11 mouse cellular contexts compared by ENCODE assay signal in genomic region chr2:75999636-76000035, GRCm38 (mm10). TPM values are rescaled to one million over a fixed set of nuclear protein-coding genes. Genes with fewer than 3 reads are reported as not detected.
DNase-seq lines count a peak whose midpoint lies in the region; ATAC-seq lines count a peak whose summit lies in the region.
"Had no signal": no experiment of that assay in that cellular context is flagged by ENCODE, and none has a peak within 500 bp of the region (broad histone marks: within the 10 kb centered on the region; RNA-seq: fewer than 3 reads in every experiment).

No protein-coding gene starts in this region.

- WGBS in midbrain, embryonic 10.5 days = 53% methylated on average over 12 of the region's 12 CpGs
- 64% methylated on average over 12 of the region's 12 CpGs for WGBS in midbrain, embryonic 13.5 days

- no peaks in the 10 kb centered on the region; the same call in 1 of the 2 replicates for H3K27me3 ChIP-seq in midbrain, embryonic 10.5 days (ENCODE audit: low read depth, poor library complexity, severe bottlenecking)
- H3K27me3 ChIP-seq in midbrain, embryonic 13.5 days = no peaks in the 10 kb centered on the region

- H3K36me3 ChIP-seq in midbrain, embryonic 10.5 days = no peaks in the 10 kb centered on the region
- H3K36me3 ChIP-seq in midbrain, embryonic 13.5 days = no peaks in the 10 kb centered on the region
- H3K36me3 ChIP-seq: limb, embryonic 13.5 days had no signal

- intact Hi-C loops in gastrocnemius, postnatal 14 days (cut with DNase I; ENCODE audit: low total_unique reads) = no loop called here

- peak overlapping the region; percentile 69 for H3K27ac ChIP-seq in midbrain, embryonic 10.5 days (replicated peaks)
- no peak overlapping the region for H3K27ac ChIP-seq in midbrain, embryonic 13.5 days
- H3K27ac ChIP-seq: limb, embryonic 13.5 days had no signal

- no peak overlapping the region for H3K4me3 ChIP-seq in midbrain, embryonic 10.5 days
- H3K4me3 ChIP-seq in midbrain, embryonic 13.5 days (replicated peaks) = no peak overlapping the region
- H3K4me3 ChIP-seq: limb, embryonic 13.5 days had no signal

- no peak for ATAC-seq in midbrain, embryonic 13.5 days
- ATAC-seq: hindbrain, embryonic 16.5 days had no signal

- no peak overlapping the region for H3K4me2 ChIP-seq in midbrain, embryonic 13.5 days (replicated peaks)
- H3K4me2 ChIP-seq: limb, embryonic 13.5 days had no signal

- no peaks in the 10 kb centered on the region for H3K9me3 ChIP-seq in midbrain, embryonic 10.5 days (replicated peaks)
- H3K9me3 ChIP-seq in midbrain, embryonic 13.5 days = no peaks in the 10 kb centered on the region
- H3K9me3 ChIP-seq: limb, embryonic 13.5 days had no signal

- peaks cover 34% of the 10 kb centered on the region for H3K4me1 ChIP-seq in midbrain, embryonic 10.5 days
- no peaks in the 10 kb centered on the region for H3K4me1 ChIP-seq in midbrain, embryonic 13.5 days (replicated peaks)

- no peak overlapping the region for H3K9ac ChIP-seq in midbrain, embryonic 13.5 days (replicated peaks)
- H3K9ac ChIP-seq: limb, embryonic 13.5 days had no signal

- peak; percentile 24 for DNase-seq in gastrocnemius, postnatal 14 days
- DNase-seq in gastrocnemius, adult 18-20 months (ENCODE audit: low spot score) = no peak
- DNase-seq in midbrain, embryonic 10.5 days (ENCODE audit: low spot score) = no peak
- peak; percentile 33 for DNase-seq in kidney, adult 9 months
- peak; percentile 80 for DNase-seq in yolk sac, embryonic 10.5 days (ENCODE audit: low spot score)
- no peak for DNase-seq in MN1 (ENCODE audit: low spot score)
- DNase-seq in left cerebral cortex, adult 18-20 months (ENCODE audit: low spot score in 2 of 2) = no peak
- DNase-seq: lung, postnatal 4 days had no signal

RNA-seq across cellular contexts. Expression of gene Ttc30a1, which starts 17.9 kb away (rescaled TPM):
- 1 to 10 TPM in 1 of 2 experiments, under 1 TPM in 1; 0.82 to 1.1 TPM for total RNA-seq in gastrocnemius, postnatal 14 days (2021)
- total RNA-seq in gastrocnemius, adult 18-20 months (2021) = 1 to 10 TPM; 1.4 to 1.5 TPM
- 11.8 and 12.0 TPM in 2 replicates for polyA plus RNA-seq in midbrain, embryonic 10.5 days (2016; fragmentation: Nextera tagmentation; extraction: Ambion mirVana)
- 8.5 TPM in 2 replicates for polyA plus RNA-seq in midbrain, embryonic 13.5 days (2015; fragmentation: Nextera tagmentation; extraction: Ambion mirVana)
- total RNA-seq in left cerebral cortex, adult 18-20 months (2021) = 1 to 10 TPM; 2.4 to 2.5 TPM

RNA-seq across cellular contexts. Expression of gene Ttc30a2, which starts 21.7 kb away (rescaled TPM):
- under 1 TPM; 0.18 to 0.27 TPM for total RNA-seq in gastrocnemius, postnatal 14 days (2021)
- under 1 TPM; 0.19 to 0.23 TPM for total RNA-seq in gastrocnemius, adult 18-20 months (2021)
- 0.39 and 0.58 TPM in 2 replicates for polyA plus RNA-seq in midbrain, embryonic 10.5 days (2016; fragmentation: Nextera tagmentation; extraction: Ambion mirVana)
- 1.1 and 1.6 TPM in 2 replicates for polyA plus RNA-seq in midbrain, embryonic 13.5 days (2015; fragmentation: Nextera tagmentation; extraction: Ambion mirVana)
- total RNA-seq in left cerebral cortex, adult 18-20 months (2021) = under 1 TPM; 0.37 to 0.49 TPM

Comparison
In these comparisons a context has a peak if more than half of its experiments do, and no peak if none do; other contexts are left out.
1. DNase-seq: peak in gastrocnemius, postnatal 14 days (single experiment), kidney, adult 9 months (single experiment) and yolk sac, embryonic 10.5 days (single experiment); none in gastrocnemius, adult 18-20 months (single experiment), midbrain, embryonic 10.5 days (single experiment), MN1 (single experiment) and left cerebral cortex, adult 18-20 months (0 of 2).